Mouse (Mus musculus): Measurements from ENCODE around the gene Cd59b. TPM values are rescaled to one million over a fixed set of nuclear protein-coding genes. Genes with fewer than 3 reads are reported as not detected.
A peak's percentile ranks its signal among the peaks of the same experiment; 100 is the strongest.

Cd59b gene
- polyA plus RNA-seq, 1 experiment from 2014 or later = 11.6 TPM

DNA sequence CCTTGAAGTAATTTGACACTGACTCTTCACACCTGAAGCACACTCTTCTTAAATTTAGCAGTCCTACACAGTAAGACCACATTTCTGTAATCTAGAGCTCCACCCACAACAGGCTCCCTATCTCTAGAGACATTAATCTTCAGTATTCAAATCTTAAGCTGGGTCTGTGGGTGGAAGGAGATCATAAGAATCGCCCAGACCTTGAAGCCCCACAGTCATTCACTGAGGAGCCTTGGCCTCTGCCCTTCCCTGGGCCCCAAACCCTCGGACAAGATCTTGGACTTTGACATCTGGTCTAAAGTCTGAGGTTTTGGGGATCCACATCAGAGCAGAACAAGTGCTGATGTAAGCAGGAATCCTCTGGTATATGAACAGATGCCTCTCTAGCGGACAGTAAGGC, 53.9 kb downstream of the Cd59b start:
- Histone ChIP-seq H3K36me3 (ENCODE audit: insufficient read depth, low read length) (no peaks in the 10 kb centered on the region), H3K27ac (no peak overlapping the region), H3K9ac (ENCODE audit: low read depth, low read length) (no peak overlapping the region), H3K27me3 (ENCODE audit: insufficient read depth, low read length) (no peaks in the 10 kb centered on the region), H3K9me3 (replicated peaks; ENCODE audit: low read length) (no peaks in the 10 kb centered on the region), H3K4me2 (ENCODE audit: low read length) (peak overlapping the region; percentile 97; the same call in 1 of the 2 replicates), H3K4me1 (replicated peaks; ENCODE audit: insufficient read depth, low read length) (0 out of 2 replicates have a peak, but pooled peaks cover 5% of the 10 kb centered on the region), H3K4me3 (replicated peaks; ENCODE audit: low read depth, low read length) (no peak overlapping the region)
- no peak for TF ChIP-seq CTCF (IDR thresholded peaks at IDR 0.05; ENCODE audit: low read depth)
- 48% methylated on average over 3 of the region's 3 CpGs for WGBS
- ATAC-seq (replicated peaks; ENCODE audit: low FRiP score, low read depth) = no peak
- DNase-seq (ENCODE audit: low spot score) = no peak

DNA sequence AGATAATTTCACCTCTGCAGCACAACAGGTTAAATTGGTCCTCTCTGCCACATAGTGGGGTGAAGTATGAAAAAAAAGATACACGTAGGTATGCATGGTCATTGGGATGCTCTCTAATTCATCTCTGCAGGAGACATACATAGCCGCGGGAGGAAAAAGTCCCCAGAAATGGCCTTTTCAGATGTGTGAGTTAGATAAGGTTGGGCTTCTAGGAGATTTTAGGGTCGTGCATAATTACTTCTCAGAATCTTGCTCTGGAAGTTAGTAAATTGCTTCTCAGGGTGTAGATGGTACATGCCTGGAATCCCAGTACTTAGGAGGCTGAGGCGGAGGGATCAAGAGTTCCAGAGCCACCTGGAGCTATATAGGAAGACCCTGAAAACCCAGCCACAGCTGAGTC, 54.4 kb downstream of the Cd59b start:
- H3K36me3 ChIP-seq (ENCODE audit: insufficient read depth, low read length) = no peaks in the 10 kb centered on the region
- H3K4me1 ChIP-seq (replicated peaks; ENCODE audit: insufficient read depth, low read length) = 0 out of 2 replicates have a peak, but pooled peaks cover 5% of the 10 kb centered on the region
- H3K27me3 ChIP-seq (ENCODE audit: insufficient read depth, low read length) = no peaks in the 10 kb centered on the region
- no peak for DNase-seq (ENCODE audit: low spot score)
- H3K9me3 ChIP-seq (replicated peaks; ENCODE audit: low read length) = no peaks in the 10 kb centered on the region
- no peak overlapping the region for H3K9ac ChIP-seq (ENCODE audit: low read depth, low read length)
- no peak overlapping the region for H3K27ac ChIP-seq
- no peak for ATAC-seq (replicated peaks; ENCODE audit: low FRiP score, low read depth)
- no peak overlapping the region for H3K4me3 ChIP-seq (replicated peaks; ENCODE audit: low read depth, low read length)
- WGBS = 70% methylated on average over 5 of the region's 5 CpGs
- H3K4me2 ChIP-seq (ENCODE audit: low read length) = no peak overlapping the region
- no peak for TF ChIP-seq CTCF (IDR thresholded peaks at IDR 0.05; ENCODE audit: low read depth)

DNA sequence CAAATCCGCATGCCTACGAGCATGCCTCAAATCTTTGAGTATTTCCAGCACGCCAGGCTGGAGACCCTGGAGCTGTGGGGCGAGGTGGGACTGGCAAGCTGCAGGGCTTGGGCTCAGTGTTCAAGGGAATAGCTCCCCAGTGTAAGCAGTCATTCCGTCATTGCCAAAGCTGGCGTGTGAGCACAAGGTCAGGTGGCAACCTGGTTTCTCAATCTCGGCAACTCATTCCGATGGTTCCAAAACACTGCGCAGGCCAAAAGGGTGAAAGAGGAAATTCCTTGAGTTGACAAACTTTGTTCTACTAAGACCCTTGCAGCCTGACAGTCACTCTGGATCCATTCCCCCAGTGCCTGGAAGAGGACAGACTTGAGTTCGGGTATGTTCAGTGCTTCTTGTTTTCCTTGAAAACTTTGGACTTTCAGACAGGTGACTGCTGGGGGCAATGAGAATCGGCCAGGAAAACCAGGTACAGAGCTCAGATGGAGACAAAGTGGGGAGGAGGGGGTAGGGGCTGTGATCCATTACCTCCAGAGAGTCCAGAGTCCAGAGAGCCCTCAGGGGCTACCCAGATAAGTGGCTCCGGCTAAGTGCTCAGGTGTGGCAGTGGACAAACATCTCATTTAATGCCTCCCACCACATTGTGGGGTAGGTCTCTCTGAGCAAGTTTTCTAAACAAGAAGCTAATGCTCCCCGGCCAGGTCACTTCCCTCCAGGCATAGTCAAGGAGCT, 59.3 kb downstream of the Cd59b start:
- Histone ChIP-seq H3K4me2 (ENCODE audit: low read length) (no peak overlapping the region), H3K4me3 (replicated peaks; ENCODE audit: low read depth, low read length) (no peak overlapping the region), H3K36me3 (ENCODE audit: insufficient read depth, low read length) (no peaks in the 10 kb centered on the region), H3K4me1 (replicated peaks; ENCODE audit: insufficient read depth, low read length) (no peaks in the 10 kb centered on the region), H3K9ac (ENCODE audit: low read depth, low read length) (no peak overlapping the region), H3K9me3 (replicated peaks; ENCODE audit: low read length) (no peaks in the 10 kb centered on the region), H3K27me3 (ENCODE audit: insufficient read depth, low read length) (no peaks in the 10 kb centered on the region), H3K27ac (no peak overlapping the region)
- ATAC-seq (replicated peaks; ENCODE audit: low FRiP score, low read depth) (peak; percentile 27; the same call in 1 of the 2 replicates), DNase-seq (ENCODE audit: low spot score) (no peak)
- 85% methylated on average over 13 of the region's 13 CpGs for WGBS
- TF ChIP-seq CTCF (IDR thresholded peaks at IDR 0.05; ENCODE audit: low read depth) = no peak

DNA sequence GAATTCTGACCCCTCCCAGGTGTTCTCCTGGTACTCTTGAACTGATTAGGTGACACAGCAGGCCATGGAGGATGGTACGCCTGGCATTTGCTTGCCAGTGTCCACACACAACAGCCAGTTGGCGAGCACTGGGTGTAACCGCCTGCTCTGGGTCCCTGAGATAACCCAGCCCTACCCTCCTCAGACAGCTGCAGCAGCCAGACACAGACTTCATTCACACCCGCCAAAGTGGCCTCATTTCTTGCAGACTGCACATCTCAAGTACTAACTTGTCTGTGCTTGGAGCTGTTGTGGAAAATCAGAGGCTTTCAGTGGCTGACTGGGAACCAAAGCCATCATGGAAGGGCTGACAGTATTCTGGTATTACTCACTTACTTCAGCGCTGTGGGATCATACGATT, 60.5 kb downstream of the Cd59b start:
- H3K4me2 ChIP-seq (ENCODE audit: low read length) = no peak overlapping the region
- TF ChIP-seq CTCF (IDR thresholded peaks at IDR 0.05; ENCODE audit: low read depth) = no peak
- no peaks in the 10 kb centered on the region for H3K36me3 ChIP-seq (ENCODE audit: insufficient read depth, low read length)
- H3K27me3 ChIP-seq (ENCODE audit: insufficient read depth, low read length) = no peaks in the 10 kb centered on the region
- ATAC-seq (replicated peaks; ENCODE audit: low FRiP score, low read depth) (no peak), DNase-seq (ENCODE audit: low spot score) (no peak)
- no peak overlapping the region for H3K9ac ChIP-seq (ENCODE audit: low read depth, low read length)
- no peaks in the 10 kb centered on the region for H3K4me1 ChIP-seq (replicated peaks; ENCODE audit: insufficient read depth, low read length)
- no peaks in the 10 kb centered on the region for H3K9me3 ChIP-seq (replicated peaks; ENCODE audit: low read length)
- no peak overlapping the region for H3K27ac ChIP-seq
- H3K4me3 ChIP-seq (replicated peaks; ENCODE audit: low read depth, low read length) = no peak overlapping the region
- 83% methylated on average over 6 of the region's 6 CpGs for WGBS

DNA sequence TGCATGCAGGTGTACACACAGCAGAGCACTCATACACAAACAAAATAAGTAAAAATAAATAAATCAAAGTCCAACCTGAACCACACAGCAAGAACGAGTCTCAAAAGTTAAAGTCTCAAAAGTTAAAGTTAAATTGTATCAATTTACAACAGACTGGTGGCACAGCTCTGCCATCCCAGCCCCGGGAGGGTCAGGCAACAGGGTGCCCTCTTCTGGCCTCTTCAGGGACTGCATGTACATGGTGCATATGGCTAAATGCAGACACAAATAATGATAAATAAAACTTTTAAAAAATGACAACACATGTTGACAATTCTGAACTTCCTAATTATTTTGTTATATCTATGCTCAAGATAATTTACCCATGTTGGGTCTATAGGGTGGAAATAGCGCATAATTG, 61.3 kb downstream of the Cd59b start:
- no peak overlapping the region for H3K4me2 ChIP-seq (ENCODE audit: low read length)
- WGBS = 64% methylated on average over 3 of the region's 3 CpGs
- no peak overlapping the region for H3K27ac ChIP-seq
- H3K4me3 ChIP-seq (replicated peaks; ENCODE audit: low read depth, low read length) = no peak overlapping the region
- DNase-seq (ENCODE audit: low spot score) (no peak), ATAC-seq (replicated peaks; ENCODE audit: low FRiP score, low read depth) (no peak)
- H3K9me3 ChIP-seq (replicated peaks; ENCODE audit: low read length) = no peaks in the 10 kb centered on the region
- peak; percentile 74 for TF ChIP-seq CTCF (IDR thresholded peaks at IDR 0.05; ENCODE audit: low read depth)
- H3K9ac ChIP-seq (ENCODE audit: low read depth, low read length) = no peak overlapping the region
- no peaks in the 10 kb centered on the region for H3K27me3 ChIP-seq (ENCODE audit: insufficient read depth, low read length)
- H3K36me3 ChIP-seq (ENCODE audit: insufficient read depth, low read length) = no peaks in the 10 kb centered on the region
- H3K4me1 ChIP-seq (replicated peaks; ENCODE audit: insufficient read depth, low read length) = no peaks in the 10 kb centered on the region

DNA sequence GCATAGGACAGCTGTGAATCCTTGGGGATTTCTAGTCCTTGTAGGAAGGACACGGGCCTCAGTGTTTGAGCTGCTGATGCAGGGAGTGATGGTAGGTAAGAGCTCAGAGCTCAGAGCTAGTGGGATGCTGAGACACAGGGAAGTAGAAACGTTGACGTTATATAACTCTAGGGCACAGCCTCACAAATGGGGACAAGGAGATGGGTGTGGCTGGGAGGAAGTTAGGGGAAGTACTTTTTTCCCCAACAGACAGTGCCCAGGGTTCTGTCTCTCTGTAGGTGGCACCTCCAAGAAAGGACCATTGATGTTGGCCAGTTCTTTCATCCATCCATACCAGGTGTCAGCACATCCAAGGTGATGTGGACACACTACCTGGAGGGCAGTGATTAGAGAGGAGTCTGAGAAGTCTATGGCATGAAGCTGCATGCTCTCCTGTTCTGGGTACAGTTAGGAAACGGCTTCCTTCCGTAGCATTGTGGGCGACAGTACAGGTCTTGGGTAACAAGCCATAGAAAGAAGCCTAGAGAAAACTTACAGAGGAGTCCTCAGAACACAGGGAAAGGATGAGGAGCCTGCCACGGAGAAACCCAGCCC, 62.7 kb downstream of the Cd59b start:
- TF ChIP-seq CTCF (IDR thresholded peaks at IDR 0.05; ENCODE audit: low read depth) = no peak
- H3K4me2 ChIP-seq (ENCODE audit: low read length) = no peak overlapping the region
- WGBS = 70% methylated on average over 7 of the region's 7 CpGs
- DNase-seq (ENCODE audit: low spot score) (no peak), ATAC-seq (replicated peaks; ENCODE audit: low FRiP score, low read depth) (no peak)
- H3K9me3 ChIP-seq (replicated peaks; ENCODE audit: low read length) = no peaks in the 10 kb centered on the region
- H3K36me3 ChIP-seq (ENCODE audit: insufficient read depth, low read length) = no peaks in the 10 kb centered on the region
- no peak overlapping the region for H3K27ac ChIP-seq
- no peaks in the 10 kb centered on the region for H3K27me3 ChIP-seq (ENCODE audit: insufficient read depth, low read length)
- no peak overlapping the region for H3K9ac ChIP-seq (ENCODE audit: low read depth, low read length)
- no peaks in the 10 kb centered on the region for H3K4me1 ChIP-seq (replicated peaks; ENCODE audit: insufficient read depth, low read length)
- no peak overlapping the region for H3K4me3 ChIP-seq (replicated peaks; ENCODE audit: low read depth, low read length)

All from kidney, postnatal 0 days (tissue).